Mouse (Mus musculus): ENCODE measurements around the gene Zfp831. TPM values are rescaled to one million over a fixed set of nuclear protein-coding genes. Genes with fewer than 3 reads are reported as not detected.

The Zfp831 gene
- polyA plus RNA-seq, 1 experiment from 2014 or later, result not detected

- H3K27me3 ChIP-seq (ENCODE audit: control insufficient read depth, insufficient read depth, low read depth, low read length), result no peaks in the 10 kb centered on the region
- no peak overlapping the region for H3K4me3 ChIP-seq (ENCODE audit: low read length)
- H3K9me3 ChIP-seq (ENCODE audit: control insufficient read depth, low read length), result no peaks in the 10 kb centered on the region
- ATAC-seq (ENCODE audit: low read depth), result no peak
- H3K36me3 ChIP-seq (ENCODE audit: control insufficient read depth, insufficient read depth, low read length), result no peaks in the 10 kb centered on the region
- H3K4me2 ChIP-seq (ENCODE audit: low read depth, low read length), result no peak overlapping the region
- WGBS, result 26% methylated on average over 7 of the region's 7 CpGs
- H3K4me1 ChIP-seq (replicated peaks; ENCODE audit: control insufficient read depth, insufficient read depth, low read length), result no peaks in the 10 kb centered on the region; the same call in 1 of the 2 replicates
- H3K9ac ChIP-seq (ENCODE audit: low read length), result no peak overlapping the region
- no peak overlapping the region for H3K27ac ChIP-seq (ENCODE audit: low read length)
Measured at GRCm38 (mm10) chr2:174661436-174662171, 18.3 kb downstream of the Zfp831 start.

DNA sequence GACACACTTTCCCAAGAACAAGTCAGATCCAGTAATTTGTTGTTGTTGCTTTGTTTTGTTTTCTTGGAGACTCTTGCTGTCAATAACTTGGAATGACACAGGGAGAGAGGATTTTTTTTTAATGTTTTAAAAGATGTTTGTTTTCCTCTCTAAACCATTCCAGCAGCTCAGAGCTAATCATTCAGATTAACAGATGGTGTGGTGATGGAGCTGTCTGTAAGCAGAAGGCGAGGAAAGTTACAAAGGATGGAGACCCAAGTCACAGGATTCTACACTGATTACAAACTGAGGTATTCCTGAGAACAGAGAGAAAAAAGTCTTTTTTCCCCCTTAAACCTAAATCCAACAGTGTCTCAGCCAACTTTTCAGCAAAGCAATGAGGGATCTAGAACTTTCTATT, 19.3 kb downstream of the Zfp831 start:
- H3K9ac ChIP-seq (ENCODE audit: low read length), result no peak overlapping the region
- no peaks in the 10 kb centered on the region; the same call in 1 of the 2 replicates for H3K4me1 ChIP-seq (replicated peaks; ENCODE audit: control insufficient read depth, insufficient read depth, low read length)
- no peaks in the 10 kb centered on the region for H3K36me3 ChIP-seq (ENCODE audit: control insufficient read depth, insufficient read depth, low read length)
- no peaks in the 10 kb centered on the region for H3K9me3 ChIP-seq (ENCODE audit: control insufficient read depth, low read length)
- H3K27ac ChIP-seq (ENCODE audit: low read length), result no peak overlapping the region
- no peaks in the 10 kb centered on the region for H3K27me3 ChIP-seq (ENCODE audit: control insufficient read depth, insufficient read depth, low read depth, low read length)
- H3K4me2 ChIP-seq (ENCODE audit: low read depth, low read length), result no peak overlapping the region
- H3K4me3 ChIP-seq (ENCODE audit: low read length), result no peak overlapping the region
- 79% methylated on average over 1 of the region's 1 CpGs for whole genome bisulfite sequencing
- ATAC-seq (ENCODE audit: low read depth), result no peak

DNA sequence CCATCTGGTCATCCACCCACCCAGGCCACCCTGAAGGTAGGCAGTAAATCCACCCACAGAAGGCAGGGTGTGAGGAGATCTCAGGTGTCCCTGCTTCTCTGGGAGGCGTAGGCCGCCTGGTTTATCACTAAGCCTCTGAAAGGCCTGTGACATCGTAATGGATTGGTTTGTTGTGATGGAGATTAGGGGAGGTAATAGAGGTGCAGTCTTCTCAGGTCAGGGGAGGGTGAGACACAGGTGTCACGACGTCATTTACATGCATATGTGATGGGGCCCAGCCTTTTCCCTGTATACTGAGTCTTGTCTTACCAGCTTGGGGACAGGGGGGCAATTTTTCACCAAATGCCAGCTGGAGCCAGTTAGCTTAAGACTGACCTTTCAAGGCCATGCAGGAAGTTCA, 22.1 kb downstream of the Zfp831 start:
- no peaks in the 10 kb centered on the region for H3K36me3 ChIP-seq (ENCODE audit: control insufficient read depth, insufficient read depth, low read length)
- no peaks in the 10 kb centered on the region for H3K27me3 ChIP-seq (ENCODE audit: control insufficient read depth, insufficient read depth, low read depth, low read length)
- H3K9ac ChIP-seq (ENCODE audit: low read length), result no peak overlapping the region
- H3K4me2 ChIP-seq (ENCODE audit: low read depth, low read length), result no peak overlapping the region
- WGBS, result 39% methylated on average over 5 of the region's 5 CpGs
- H3K4me1 ChIP-seq (replicated peaks; ENCODE audit: control insufficient read depth, insufficient read depth, low read length), result no peaks in the 10 kb centered on the region
- ATAC-seq (ENCODE audit: low read depth), result no peak
- H3K27ac ChIP-seq (ENCODE audit: low read length), result no peak overlapping the region
- no peaks in the 10 kb centered on the region for H3K9me3 ChIP-seq (ENCODE audit: control insufficient read depth, low read length)
- H3K4me3 ChIP-seq (ENCODE audit: low read length), result no peak overlapping the region

DNA sequence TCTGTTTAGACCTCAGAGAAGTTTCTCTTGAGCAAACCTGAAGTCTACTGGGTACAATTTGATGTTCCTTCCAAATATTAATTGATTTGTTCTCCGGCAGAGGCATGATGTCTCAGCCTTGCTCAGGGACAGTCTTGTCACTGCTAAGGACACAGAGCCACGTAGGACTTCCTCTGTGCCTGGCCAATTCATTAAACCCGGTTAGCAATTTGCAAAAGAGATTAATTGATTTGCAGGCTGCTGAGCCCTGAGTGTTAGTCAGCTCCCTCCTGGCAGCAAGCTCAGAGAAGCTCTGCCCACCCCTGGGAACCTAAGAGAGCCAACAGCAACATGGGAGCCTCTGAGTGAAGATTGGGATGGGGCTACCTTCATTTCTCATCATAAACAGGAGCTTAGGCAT, 25.5 kb downstream of the Zfp831 start:
- Histone ChIP-seq H3K36me3 (ENCODE audit: control insufficient read depth, insufficient read depth, low read length) (no peaks in the 10 kb centered on the region), H3K4me2 (ENCODE audit: low read depth, low read length) (no peak overlapping the region), H3K27me3 (ENCODE audit: control insufficient read depth, insufficient read depth, low read depth, low read length) (no peaks in the 10 kb centered on the region), H3K9ac (ENCODE audit: low read length) (no peak overlapping the region), H3K4me1 (replicated peaks; ENCODE audit: control insufficient read depth, insufficient read depth, low read length) (peaks cover 8% of the 10 kb centered on the region; the same call in 1 of the 2 replicates), H3K9me3 (ENCODE audit: control insufficient read depth, low read length) (no peaks in the 10 kb centered on the region), H3K27ac (ENCODE audit: low read length) (no peak overlapping the region), H3K4me3 (ENCODE audit: low read length) (no peak overlapping the region)
- WGBS, result 65% methylated on average over 3 of the region's 3 CpGs
- ATAC-seq (ENCODE audit: low read depth), result no peak

- H3K27ac ChIP-seq (ENCODE audit: low read length), result no peak overlapping the region
- H3K4me1 ChIP-seq (replicated peaks; ENCODE audit: control insufficient read depth, insufficient read depth, low read length), result peaks cover 13% of the 10 kb centered on the region
- no peak for ATAC-seq (ENCODE audit: low read depth)
- H3K27me3 ChIP-seq (ENCODE audit: control insufficient read depth, insufficient read depth, low read depth, low read length), result no peaks in the 10 kb centered on the region
- no peak overlapping the region for H3K4me3 ChIP-seq (ENCODE audit: low read length)
- H3K9me3 ChIP-seq (ENCODE audit: control insufficient read depth, low read length), result no peaks in the 10 kb centered on the region
- 30% methylated on average over 11 of the region's 11 CpGs for WGBS
- H3K4me2 ChIP-seq (ENCODE audit: low read depth, low read length), result peak overlapping the region; percentile 84; the same call in 1 of the 2 replicates
- H3K9ac ChIP-seq (ENCODE audit: low read length), result no peak overlapping the region
- no peaks in the 10 kb centered on the region for H3K36me3 ChIP-seq (ENCODE audit: control insufficient read depth, insufficient read depth, low read length)
Measured at GRCm38 (mm10) chr2:174672506-174673190, 29.3 kb downstream of the Zfp831 start.

DNA sequence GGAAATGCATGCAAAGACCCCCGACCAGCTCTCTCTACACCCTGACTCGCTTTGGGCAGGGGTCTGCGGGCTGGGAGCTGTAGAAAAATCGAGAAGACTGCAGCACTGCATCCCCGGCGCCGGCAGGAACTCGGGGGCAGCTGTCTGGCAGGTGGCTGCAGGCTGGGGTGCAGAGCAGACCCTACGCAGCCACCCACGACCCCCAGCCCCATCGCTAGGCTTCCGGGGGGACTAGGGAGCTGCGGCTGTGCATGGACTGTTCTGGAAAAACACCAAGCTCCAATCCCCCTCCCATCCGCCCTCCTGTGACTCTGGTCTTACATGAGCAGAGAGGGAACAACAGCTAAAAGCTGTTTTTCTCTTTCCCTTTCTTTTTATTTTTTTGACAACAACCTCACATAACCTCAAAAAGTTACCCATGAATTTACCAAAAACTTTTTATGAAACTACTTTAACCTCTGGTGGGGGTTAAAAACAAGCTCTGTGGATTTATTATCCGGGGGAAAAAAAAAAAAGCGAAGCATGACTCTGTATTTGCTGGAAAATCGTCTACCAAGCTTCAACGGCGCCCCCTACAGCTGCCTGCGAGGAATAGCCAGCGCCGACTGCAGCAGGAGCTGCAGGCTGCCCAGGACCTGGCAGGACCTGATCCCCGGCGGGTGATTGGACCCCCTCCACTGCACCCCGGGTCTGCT, 30.4 kb downstream of the Zfp831 start:
- Histone ChIP-seq H3K27ac (ENCODE audit: low read length) (peak overlapping the region; percentile 66), H3K9me3 (ENCODE audit: control insufficient read depth, low read length) (no peaks in the 10 kb centered on the region), H3K27me3 (ENCODE audit: control insufficient read depth, insufficient read depth, low read depth, low read length) (no peaks in the 10 kb centered on the region), H3K4me1 (replicated peaks; ENCODE audit: control insufficient read depth, insufficient read depth, low read length) (peaks cover 13% of the 10 kb centered on the region), H3K4me3 (ENCODE audit: low read length) (peak overlapping the region; percentile 48), H3K4me2 (ENCODE audit: low read depth, low read length) (peak overlapping the region; percentile 84), H3K9ac (ENCODE audit: low read length) (peak overlapping the region; percentile 69), H3K36me3 (ENCODE audit: control insufficient read depth, insufficient read depth, low read length) (no peaks in the 10 kb centered on the region)
- WGBS, result under 1% methylated on average over 24 of the region's 25 CpGs
- peak; percentile 80 for ATAC-seq (ENCODE audit: low read depth)

DNA sequence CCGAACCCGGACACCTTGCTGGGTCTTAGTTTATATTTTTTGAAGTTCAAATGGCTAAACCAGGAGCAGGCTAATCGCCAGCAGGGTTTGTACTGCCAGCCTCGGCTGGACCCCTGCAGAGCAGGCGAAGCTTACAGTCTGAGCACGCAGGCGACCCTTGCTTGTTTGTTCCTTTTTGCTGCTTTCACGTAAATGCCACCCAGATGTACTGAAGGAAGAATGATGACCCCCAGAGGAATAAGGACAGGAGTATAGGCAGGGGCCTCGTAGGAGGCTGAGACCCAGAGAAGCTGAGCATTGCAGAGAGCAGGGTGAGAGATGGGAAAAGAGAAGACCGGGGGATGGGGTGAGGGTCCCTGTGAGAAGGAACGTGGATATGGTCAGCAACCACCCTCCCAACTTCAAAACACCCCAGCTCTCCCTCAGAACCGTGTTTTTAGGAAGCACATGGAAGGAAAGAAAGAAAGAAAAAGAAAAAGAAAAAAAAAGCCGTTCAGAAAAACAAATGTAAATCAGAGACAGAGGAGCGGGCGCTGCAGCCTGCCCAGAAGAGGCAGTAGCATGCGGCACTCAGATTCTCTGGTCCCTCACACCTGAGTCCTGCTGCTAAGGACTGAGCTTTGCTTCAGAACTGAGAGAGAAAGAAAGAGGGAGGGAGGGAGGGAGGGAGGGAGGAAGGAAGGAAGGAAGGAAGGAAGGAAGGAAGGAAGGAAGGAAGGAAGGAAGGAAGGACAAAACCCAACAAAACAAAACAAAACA, 31.1 kb downstream of the Zfp831 start:
- H3K9me3 ChIP-seq (ENCODE audit: control insufficient read depth, low read length), result no peaks in the 10 kb centered on the region
- 1% methylated on average over 16 of the region's 16 CpGs for WGBS
- no peak overlapping the region for H3K27ac ChIP-seq (ENCODE audit: low read length)
- peak; percentile 39; the same call in 1 of the 2 replicates for ATAC-seq (ENCODE audit: low read depth)
- H3K27me3 ChIP-seq (ENCODE audit: control insufficient read depth, insufficient read depth, low read depth, low read length), result no peaks in the 10 kb centered on the region
- peak overlapping the region; percentile 84 for H3K4me2 ChIP-seq (ENCODE audit: low read depth, low read length)
- peaks cover 13% of the 10 kb centered on the region for H3K4me1 ChIP-seq (replicated peaks; ENCODE audit: control insufficient read depth, insufficient read depth, low read length)
- H3K4me3 ChIP-seq (ENCODE audit: low read length), result peak overlapping the region; percentile 48
- H3K9ac ChIP-seq (ENCODE audit: low read length), result peak overlapping the region; percentile 65
- no peaks in the 10 kb centered on the region for H3K36me3 ChIP-seq (ENCODE audit: control insufficient read depth, insufficient read depth, low read length)

DNA sequence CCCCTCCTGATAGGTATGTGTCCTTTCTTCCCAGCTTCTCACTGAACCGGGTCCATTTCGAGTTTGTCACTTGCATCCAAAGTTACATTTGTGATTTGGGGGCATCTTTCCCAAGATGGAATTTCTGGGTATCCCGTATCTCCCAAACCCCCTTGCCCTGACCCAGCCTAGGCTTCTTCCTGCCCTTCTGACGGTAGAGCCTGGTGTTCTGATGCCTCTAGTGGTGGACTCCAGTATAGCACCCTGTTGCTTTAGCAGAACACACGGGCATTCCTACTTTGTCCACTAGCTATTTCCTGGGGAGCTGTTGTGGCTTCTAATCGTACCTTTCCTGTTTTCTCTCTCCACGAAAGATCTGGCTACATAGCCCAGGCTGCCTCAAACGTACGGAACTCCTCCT, 32.3 kb downstream of the Zfp831 start:
- no peak overlapping the region for H3K4me2 ChIP-seq (ENCODE audit: low read depth, low read length)
- peak; percentile 56; the same call in 1 of the 2 replicates for ATAC-seq (ENCODE audit: low read depth)
- 16% methylated on average over 9 of the region's 9 CpGs for WGBS
- no peaks in the 10 kb centered on the region for H3K36me3 ChIP-seq (ENCODE audit: control insufficient read depth, insufficient read depth, low read length)
- no peak overlapping the region for H3K9ac ChIP-seq (ENCODE audit: low read length)
- peaks cover 13% of the 10 kb centered on the region for H3K4me1 ChIP-seq (replicated peaks; ENCODE audit: control insufficient read depth, insufficient read depth, low read length)
- no peaks in the 10 kb centered on the region for H3K27me3 ChIP-seq (ENCODE audit: control insufficient read depth, insufficient read depth, low read depth, low read length)
- H3K4me3 ChIP-seq (ENCODE audit: low read length), result no peak overlapping the region
- no peaks in the 10 kb centered on the region for H3K9me3 ChIP-seq (ENCODE audit: control insufficient read depth, low read length)
- no peak overlapping the region for H3K27ac ChIP-seq (ENCODE audit: low read length)

Data from lung, embryonic 16.5 days (tissue).